Mouse (Mus musculus): Measurements from ENCODE around the gene B3galt2. TPM values are rescaled to one million over a fixed set of nuclear protein-coding genes. Genes with fewer than 3 reads are reported as not detected.
A peak's percentile ranks its signal among the peaks of the same experiment; 100 is the strongest.
"Not testable (repeated sequence)": the region's sequence is repeated elsewhere in the genome, so short reads cannot be mapped to it uniquely, and the experiment has no call there.

The B3galt2 gene
- polyA plus RNA-seq, 1 experiment from 2014 or later, result 2.6 TPM

DNA sequence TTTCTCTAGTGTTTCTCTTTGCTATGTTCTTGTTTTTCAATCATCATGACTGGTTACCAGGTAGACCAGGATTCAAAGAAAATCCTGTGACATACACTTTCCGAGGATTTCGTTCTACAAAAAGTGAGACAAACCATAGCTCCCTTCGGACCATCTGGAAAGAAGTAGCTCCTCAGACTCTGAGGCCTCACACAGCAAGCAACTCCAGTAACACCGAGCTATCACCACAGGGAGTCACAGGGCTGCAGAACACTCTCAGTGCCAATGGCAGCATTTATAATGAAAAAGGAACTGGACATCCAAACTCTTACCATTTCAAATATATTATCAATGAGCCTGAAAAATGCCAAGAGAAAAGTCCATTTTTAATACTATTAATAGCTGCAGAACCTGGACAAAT, 5.8 kb downstream of the B3galt2 start:
- peaks cover 4% of the 10 kb centered on the region for H3K36me3 ChIP-seq (replicated peaks)
- no peak overlapping the region for H3K9ac ChIP-seq
- H3K9me3 ChIP-seq, result no peaks in the 10 kb centered on the region
- 88% methylated on average over 4 of the region's 4 CpGs for WGBS
- no peak overlapping the region for H3K4me3 ChIP-seq (replicated peaks)
- H3K4me2 ChIP-seq, result no peak overlapping the region
- ATAC-seq (ENCODE audit: low FRiP score), result no peak
- no peak overlapping the region for H3K27ac ChIP-seq
- no peaks in the 10 kb centered on the region for H3K4me1 ChIP-seq
- H3K27me3 ChIP-seq, result no peaks in the 10 kb centered on the region

DNA sequence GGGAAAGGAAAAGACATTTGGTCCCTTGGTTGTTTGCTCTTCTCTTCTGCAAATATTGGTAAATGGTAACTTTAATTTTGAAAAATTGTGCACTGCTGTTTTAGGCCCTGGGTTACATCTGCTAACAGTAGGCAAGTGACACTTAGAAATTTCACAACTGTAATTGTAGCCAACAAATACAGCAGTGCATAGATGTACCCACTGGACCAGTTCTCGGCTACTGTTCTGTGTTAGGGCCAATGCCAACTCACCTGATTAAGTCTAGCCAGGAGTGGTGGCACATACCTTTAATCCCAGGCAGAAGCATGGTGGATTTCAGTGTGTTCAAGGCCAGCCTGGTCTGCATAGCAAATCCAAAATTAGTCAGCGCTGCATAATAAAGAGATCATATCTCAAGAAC, 9.9 kb downstream of the B3galt2 start:
- 0 out of 2 replicates have a peak, but pooled peaks have one; percentile 45 for ATAC-seq (ENCODE audit: low FRiP score)
- no peaks in the 10 kb centered on the region for H3K27me3 ChIP-seq
- no peak overlapping the region for H3K4me2 ChIP-seq
- H3K4me1 ChIP-seq, result no peaks in the 10 kb centered on the region
- peaks cover 9% of the 10 kb centered on the region for H3K36me3 ChIP-seq (replicated peaks)
- no peak overlapping the region for H3K27ac ChIP-seq
- no peak overlapping the region for H3K9ac ChIP-seq
- 96% methylated on average over 2 of the region's 2 CpGs for WGBS
- no peaks in the 10 kb centered on the region for H3K9me3 ChIP-seq
- no peak overlapping the region for H3K4me3 ChIP-seq (replicated peaks)

DNA sequence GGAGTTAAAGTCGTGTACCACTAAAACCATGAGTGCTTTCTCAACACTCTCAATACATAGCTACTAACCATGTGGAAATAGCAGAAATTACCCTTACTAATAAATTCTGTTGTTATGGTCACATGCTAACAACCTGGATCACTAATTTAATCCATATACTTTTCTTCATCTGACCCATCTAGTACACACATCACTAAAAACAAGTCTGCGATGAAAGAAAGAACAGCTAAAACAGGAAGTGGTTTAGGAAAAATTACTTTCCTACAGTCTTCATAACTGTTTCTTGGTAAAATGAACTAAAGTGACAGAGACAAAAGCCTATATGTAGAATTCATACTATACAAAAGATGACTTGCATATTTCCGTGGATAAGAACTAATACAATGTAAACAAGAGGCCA, 13.2 kb downstream of the B3galt2 start:
- Histone ChIP-seq H3K4me2 (no peak overlapping the region), H3K4me3 (replicated peaks) (no peak overlapping the region), H3K9me3 (no peaks in the 10 kb centered on the region), H3K4me1 (no peaks in the 10 kb centered on the region), H3K9ac (no peak overlapping the region), H3K27ac (no peak overlapping the region), H3K27me3 (no peaks in the 10 kb centered on the region), H3K36me3 (replicated peaks) (peaks cover 9% of the 10 kb centered on the region)
- no peak for ATAC-seq (ENCODE audit: low FRiP score)
- 91% methylated on average over 3 of the region's 3 CpGs for WGBS

- ATAC-seq (ENCODE audit: low FRiP score), result no peak
- Histone ChIP-seq H3K4me2 (no peak overlapping the region), H3K9ac (no peak overlapping the region), H3K36me3 (replicated peaks) (peaks cover 34% of the 10 kb centered on the region), H3K4me3 (replicated peaks) (no peak overlapping the region), H3K9me3 (no peaks in the 10 kb centered on the region), H3K27me3 (no peaks in the 10 kb centered on the region), H3K27ac (no peak overlapping the region), H3K4me1 (no peaks in the 10 kb centered on the region)
- WGBS, result 96% methylated on average over 2 of the region's 2 CpGs
Measured at GRCm38 (mm10) chr1:143663197-143663596, 22.7 kb downstream of the B3galt2 start.

GRCm38 (mm10) chr1:143664786-143665185, 24.3 kb downstream of the B3galt2 start:
- peaks cover 38% of the 10 kb centered on the region for H3K36me3 ChIP-seq (replicated peaks)
- H3K4me2 ChIP-seq; H3K27me3 ChIP-seq; H3K9me3 ChIP-seq; H3K4me3 ChIP-seq (replicated peaks); H3K9ac ChIP-seq; ATAC-seq (ENCODE audit: low FRiP score); H3K4me1 ChIP-seq; H3K27ac ChIP-seq: not testable (repeated sequence)
- WGBS, result 90% methylated on average over 4 of the region's 4 CpGs

DNA sequence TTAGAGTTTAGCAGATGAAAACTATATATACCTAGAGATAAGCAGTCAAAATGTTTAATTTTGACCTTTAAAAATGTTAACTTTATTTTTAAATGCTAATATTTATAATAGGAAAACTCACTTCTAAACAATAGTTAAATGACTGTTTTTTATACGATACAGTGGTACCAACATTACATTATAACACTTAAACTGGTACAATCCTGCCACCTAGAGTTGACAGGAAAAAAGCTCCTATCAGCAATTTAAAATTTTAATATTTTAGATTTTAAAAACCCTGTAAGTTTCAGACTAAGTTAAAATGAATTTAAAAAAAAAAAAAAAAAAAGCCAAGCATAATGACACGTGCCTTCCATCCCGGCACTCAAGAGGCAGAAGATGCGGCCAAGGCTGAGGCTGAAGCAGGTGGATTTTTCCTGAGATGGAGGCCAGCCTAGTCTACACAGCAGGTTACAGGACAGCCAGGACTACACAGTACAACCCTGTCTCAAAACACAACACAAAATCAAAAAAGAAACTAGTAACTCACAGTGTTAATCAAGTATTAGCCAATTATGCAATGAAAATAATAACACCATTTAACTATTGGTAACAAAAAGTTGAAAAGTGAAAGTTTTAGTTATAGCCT, 35.4 kb downstream of the B3galt2 start:
- ATAC-seq (ENCODE audit: low FRiP score), result no peak
- H3K9ac ChIP-seq, result no peak overlapping the region
- H3K4me2 ChIP-seq, result no peak overlapping the region
- 92% methylated on average over 4 of the region's 4 CpGs for WGBS
- no peaks in the 10 kb centered on the region for H3K27me3 ChIP-seq
- no peaks in the 10 kb centered on the region for H3K9me3 ChIP-seq
- H3K27ac ChIP-seq, result no peak overlapping the region
- H3K4me3 ChIP-seq (replicated peaks), result no peak overlapping the region
- H3K36me3 ChIP-seq (replicated peaks), result peaks cover 28% of the 10 kb centered on the region
- no peaks in the 10 kb centered on the region for H3K4me1 ChIP-seq

DNA sequence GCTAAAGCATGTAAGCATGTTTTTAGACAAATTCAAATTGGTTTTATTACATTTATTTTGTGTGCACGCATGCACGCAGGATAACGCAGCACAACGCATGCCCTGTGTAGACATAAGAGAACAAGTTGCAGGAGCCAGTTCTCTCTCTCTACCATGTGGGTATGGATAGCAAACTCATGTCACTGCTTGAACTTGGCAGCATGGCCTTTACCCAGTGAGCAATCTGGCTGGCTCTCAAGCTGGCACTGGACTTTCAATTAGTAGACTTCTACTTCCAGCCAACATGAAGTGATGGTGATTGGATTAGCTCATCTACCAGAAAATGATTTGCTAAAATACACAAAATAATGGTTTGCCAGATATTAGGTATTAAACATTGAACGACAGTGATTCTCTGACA, 40.6 kb downstream of the B3galt2 start:
- H3K9ac ChIP-seq, result no peak overlapping the region
- WGBS, result 96% methylated on average over 5 of the region's 5 CpGs
- H3K4me1 ChIP-seq, result no peaks in the 10 kb centered on the region
- H3K4me3 ChIP-seq (replicated peaks), result no peak overlapping the region
- no peaks in the 10 kb centered on the region for H3K9me3 ChIP-seq
- H3K27ac ChIP-seq, result no peak overlapping the region
- peaks cover 42% of the 10 kb centered on the region for H3K36me3 ChIP-seq (replicated peaks)
- ATAC-seq (ENCODE audit: low FRiP score), result no peak
- H3K4me2 ChIP-seq, result no peak overlapping the region
- H3K27me3 ChIP-seq, result no peaks in the 10 kb centered on the region

DNA sequence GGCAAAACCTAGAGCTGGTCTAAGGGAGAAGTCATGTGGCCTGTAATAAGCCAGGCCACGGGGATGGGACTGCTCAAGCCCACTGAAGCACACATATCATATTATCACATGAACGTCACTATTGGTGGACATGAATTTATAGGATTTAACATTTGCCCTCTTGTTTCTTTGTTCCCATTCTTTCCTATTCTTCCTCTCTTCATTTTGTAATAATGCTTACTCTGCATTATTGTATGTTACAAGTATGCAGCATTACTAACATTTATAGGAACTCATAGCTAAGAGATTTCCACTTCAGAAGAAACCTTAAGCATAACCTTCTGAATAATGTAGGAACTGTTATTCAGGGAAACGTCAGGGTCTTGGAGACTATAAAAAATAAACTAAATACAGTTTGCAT, 44.4 kb downstream of the B3galt2 start:
- no peak overlapping the region for H3K27ac ChIP-seq
- peaks cover 52% of the 10 kb centered on the region for H3K36me3 ChIP-seq (replicated peaks)
- ATAC-seq (ENCODE audit: low FRiP score), result no peak
- H3K27me3 ChIP-seq, result no peaks in the 10 kb centered on the region
- H3K4me2 ChIP-seq, result no peak overlapping the region
- no peak overlapping the region for H3K9ac ChIP-seq
- no peaks in the 10 kb centered on the region for H3K4me1 ChIP-seq
- no peaks in the 10 kb centered on the region for H3K9me3 ChIP-seq
- no peak overlapping the region for H3K4me3 ChIP-seq (replicated peaks)
- WGBS, result 90% methylated on average over 3 of the region's 3 CpGs

DNA sequence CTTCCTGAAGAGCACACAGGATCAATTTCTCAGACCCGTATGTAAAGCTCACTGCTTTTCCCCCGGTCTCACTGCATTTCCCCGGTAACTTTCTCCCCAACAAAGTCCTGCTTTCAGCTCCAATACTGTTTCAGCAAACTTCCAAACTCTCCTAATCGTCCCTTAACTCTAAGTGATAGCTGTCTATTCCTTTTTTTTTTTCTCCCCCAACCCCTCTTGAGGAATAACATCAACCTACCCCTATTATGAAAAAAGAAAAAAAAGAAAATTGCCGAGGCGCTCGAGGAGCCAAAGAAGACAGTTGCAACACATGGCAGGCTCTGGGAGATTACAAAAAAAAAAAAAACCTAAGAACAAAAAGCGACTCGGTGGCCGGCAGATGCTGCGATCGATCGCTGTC, 61.3 kb downstream of the B3galt2 start:
- peak overlapping the region; percentile 94 for H3K27ac ChIP-seq
- under 1% methylated on average over 13 of the region's 13 CpGs for WGBS

DNA sequence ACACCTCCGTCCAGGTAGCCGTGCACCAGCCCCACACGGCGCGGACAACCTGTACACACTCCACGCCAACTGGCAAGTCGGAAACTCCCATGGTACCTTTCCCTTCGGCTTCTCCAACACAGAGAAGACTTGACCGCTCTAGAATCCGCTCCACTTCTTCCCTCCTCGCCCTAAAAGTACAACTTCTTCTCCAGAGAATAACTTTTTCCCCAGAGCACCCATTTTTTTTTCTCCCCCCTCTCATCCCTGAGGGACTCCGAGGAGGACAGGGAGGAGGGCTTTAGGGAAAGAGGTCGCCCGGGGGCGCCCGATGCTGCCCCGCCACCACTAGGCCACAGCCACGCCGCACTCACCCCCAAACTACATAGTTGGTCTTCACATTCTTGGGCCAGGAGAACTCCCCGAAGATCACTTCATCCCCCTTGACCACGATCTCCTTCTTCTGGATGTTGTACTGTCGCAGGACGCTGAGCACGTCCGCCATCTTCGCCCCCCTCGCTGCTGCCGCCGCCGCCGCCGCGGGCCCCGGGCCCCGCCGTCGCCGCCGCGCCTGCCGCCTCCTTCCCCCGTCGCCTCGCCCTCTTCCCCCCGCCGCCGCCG, 61.8 kb downstream of the B3galt2 start:
- ATAC-seq (ENCODE audit: low FRiP score), result peak; percentile 70
- Histone ChIP-seq H3K4me1 (peaks cover 13% of the 10 kb centered on the region), H3K9me3 (no peaks in the 10 kb centered on the region), H3K4me3 (replicated peaks) (peak overlapping the region; percentile 78), H3K4me2 (peak overlapping the region; percentile 66), H3K27me3 (no peaks in the 10 kb centered on the region), H3K36me3 (replicated peaks) (peaks cover 10% of the 10 kb centered on the region), H3K27ac (peak overlapping the region; percentile 94), H3K9ac (peak overlapping the region; percentile 86)
- under 1% methylated on average over 29 of the region's 48 CpGs for WGBS

More for the DNA sequence above, 61.3 kb downstream of the B3galt2 start:
- Histone ChIP-seq H3K27me3 (no peaks in the 10 kb centered on the region), H3K4me3 (replicated peaks) (peak overlapping the region; percentile 78), H3K4me2 (peak overlapping the region; percentile 66), H3K36me3 (replicated peaks) (peaks cover 14% of the 10 kb centered on the region), H3K9ac (peak overlapping the region; percentile 86), H3K9me3 (no peaks in the 10 kb centered on the region), H3K4me1 (peaks cover 13% of the 10 kb centered on the region)
- no peak for ATAC-seq (ENCODE audit: low FRiP score)

GRCm38 (mm10) chr1:143702741-143703262, 62.3 kb downstream of the B3galt2 start, which contains the start of gene Cdc73:
Gene Cdc73, minus strand, starts transcription at chr1:143702893.
- H3K9me3 ChIP-seq, result no peaks in the 10 kb centered on the region
- H3K4me1 ChIP-seq, result peaks cover 13% of the 10 kb centered on the region
- peak within 1 kb of the TSS; percentile 86 for H3K9ac ChIP-seq
- peak within 1 kb of the TSS; percentile 78 for H3K4me3 ChIP-seq (replicated peaks)
- ATAC-seq (ENCODE audit: low FRiP score), result peak; percentile 99
- peaks cover 8% of the 10 kb centered on the region for H3K36me3 ChIP-seq (replicated peaks)
- peak within 1 kb of the TSS; percentile 66 for H3K4me2 ChIP-seq
- under 1% methylated on average over 68 of the region's 74 CpGs for whole genome bisulfite sequencing
- H3K27me3 ChIP-seq, result no peaks in the 10 kb centered on the region
- H3K27ac ChIP-seq, result peak within 1 kb of the TSS; percentile 94

Data from forebrain, embryonic 12.5 days (tissue).